Mouse (Mus musculus) MEL (cell line): ENCODE data around the gene Ablim2.

ENCODE experiments used
- CHD1 ChIP-seq: IDR thresholded peaks from 2 replicates; pipeline ENCODE4 v1.6.1; 2012; ENCODE audit warnings: low read depth, mild to moderate bottlenecking, inconsistent platforms, low read length, improper control_type of control experiment
- CTCF ChIP-seq, 3 experiments: IDR thresholded peaks in 2 of 3; conservative IDR thresholded peaks in 1 of 3; 2 replicates each; pipeline ENCODE4 v1.5.1; 2011 to 2012; ENCODE audit warnings: low read length in 3 of 3, low read depth in 2 of 3, mild to moderate bottlenecking in 2 of 3, improper control_type of control experiment in 1 of 3, inconsistent platforms in 1 of 3, mixed read lengths in 1 of 3, moderate library complexity in 1 of 3; ENCODE audit not compliant: control insufficient read depth in 1 of 3, insufficient read depth in 1 of 3, poor library complexity in 1 of 3, severe bottlenecking in 1 of 3
- E2F4 ChIP-seq: IDR thresholded peaks from 2 replicates; pipeline ENCODE4 v1.6.1; 2011; ENCODE audit warnings: low read depth, low read length, improper control_type of control experiment, borderline replicate concordance
- EP300 ChIP-seq, 2 experiments: IDR thresholded peaks; 2 replicates each; pipeline ENCODE4 v1.6.1; 2011; ENCODE audit warnings: improper control_type of control experiment in 2 of 2, low read length in 2 of 2, low read depth in 1 of 2, mild to moderate bottlenecking in 1 of 2
- ETS1 ChIP-seq: IDR thresholded peaks from 2 replicates; pipeline ENCODE4 v1.6.1; 2012; ENCODE audit warnings: low read depth, mild to moderate bottlenecking, inconsistent platforms, low read length, improper control_type of control experiment, moderate library complexity
- MAFK ChIP-seq: IDR thresholded peaks from 2 replicates; pipeline ENCODE4 v1.6.1; 2011; ENCODE audit warnings: low read depth, mild to moderate bottlenecking, low read length, improper control_type of control experiment, borderline replicate concordance
- MAX ChIP-seq: IDR thresholded peaks from 2 replicates; pipeline ENCODE4 v1.6.1; 2011; ENCODE audit warnings: low read length, improper control_type of control experiment
- NELFE ChIP-seq: IDR thresholded peaks from 2 replicates; pipeline ENCODE4 v1.6.1; 2011; ENCODE audit warnings: low read depth, low read length, improper control_type of control experiment
- RAD21 ChIP-seq: IDR thresholded peaks from 2 replicates; pipeline ENCODE4 v1.6.1; 2011; ENCODE audit warnings: mild to moderate bottlenecking, low read depth, low read length, improper control_type of control experiment
- SIN3A ChIP-seq: IDR thresholded peaks from 2 replicates; pipeline ENCODE4 v1.6.1; 2012; ENCODE audit warnings: low read length, improper control_type of control experiment, inconsistent platforms
- ZNF384 ChIP-seq: IDR thresholded peaks from 2 replicates; pipeline ENCODE4 v1.6.1; 2012; ENCODE audit warnings: low read depth, mild to moderate bottlenecking, inconsistent platforms, low read length, improper control_type of control experiment

DNA sequence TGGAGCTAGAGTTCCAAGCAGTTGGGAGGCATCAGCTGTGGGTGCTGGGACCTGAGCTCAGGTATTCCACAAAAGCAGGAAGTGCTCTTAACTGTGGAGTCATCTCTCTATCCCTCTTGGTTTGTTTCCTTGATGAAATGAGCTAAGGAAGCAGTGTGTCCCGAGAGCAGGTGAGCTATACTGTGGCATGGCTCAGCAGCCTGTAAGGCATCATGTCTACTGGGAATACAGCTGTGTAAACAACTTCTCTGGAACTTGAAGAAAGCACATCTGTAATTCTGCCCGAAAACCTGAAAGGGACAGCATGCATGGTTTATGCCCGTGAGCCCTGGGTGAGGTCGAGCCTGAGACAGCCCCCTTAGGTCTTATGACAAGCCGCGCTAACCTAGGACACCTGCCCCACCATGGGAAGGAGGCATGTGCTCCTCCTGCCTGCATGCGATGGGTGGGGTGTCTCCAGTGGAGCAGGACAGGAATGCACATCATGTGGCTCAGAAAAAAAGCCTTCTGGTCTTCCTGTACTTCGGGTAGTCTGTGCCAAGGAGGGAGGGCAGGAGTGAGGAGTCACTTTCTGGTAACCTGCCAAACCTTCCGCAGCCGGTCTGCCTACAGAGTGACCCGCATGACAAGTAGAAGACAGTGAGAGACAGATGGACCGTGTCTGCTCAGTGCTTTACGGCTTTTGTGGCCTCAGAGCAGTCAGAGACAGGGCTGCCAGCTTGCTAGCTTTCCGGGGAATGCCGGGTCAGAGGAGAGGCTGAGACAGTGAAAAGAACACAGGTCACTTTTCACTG lies 150.2 kb downstream of the Ablim2 start:
- TF ChIP-seq MAFK: no peak
- TF ChIP-seq CTCF (IDR thresholded peaks at IDR 0.05 in 2 of 3, conservative IDR thresholded peaks at IDR 0.05 in 1 of 3; ENCODE audit: control insufficient read depth in 1 of 3, insufficient read depth in 1 of 3, low read depth in 2 of 3, low read length in 3 of 3, poor library complexity in 1 of 3, severe bottlenecking in 1 of 3): no peak
- no peak for TF ChIP-seq EP300 (IDR thresholded peaks at IDR 0.05; ENCODE audit: low read depth in 1 of 2, low read length in 2 of 2)
- TF ChIP-seq ZNF384: no peak
- TF ChIP-seq MAX: no peak
- TF ChIP-seq CHD1: no peak
- TF ChIP-seq NELFE: no peak
- TF ChIP-seq E2F4: no peak
- no peak for TF ChIP-seq ETS1
- no peak for TF ChIP-seq SIN3A
- TF ChIP-seq RAD21: no peak
